Mouse (Mus musculus) embryonic facial prominence, embryonic 13.5 days (tissue): ENCODE measurements around the gene Wfdc11. TPM values are rescaled to one million over a fixed set of nuclear protein-coding genes. Genes with fewer than 3 reads are reported as not detected.

Source experiments
- ATAC-seq: fragments of 200-750 bp; cut with Nextera tagmentation; 2 replicates; pipeline ENCODE4 v1.8.0; 2017; ENCODE audit warnings: low read depth; ENCODE audit not compliant: insufficient number of reproducible peaks, insufficient read depth, low FRiP score, low TSS enrichment
- H3K27ac ChIP-seq: fragments of 300-500 bp; sonication (generic); 2 replicates; pipeline ENCODE4 v1.5.1; 2015; ENCODE audit warnings: moderate library complexity, mild to moderate bottlenecking, inconsistent platforms
- H3K27me3 ChIP-seq: fragments of 300-500 bp; sonication (generic); 2 replicates; pipeline ENCODE4 v1.6.1; 2015; ENCODE audit warnings: mild to moderate bottlenecking, inconsistent platforms
- H3K36me3 ChIP-seq: fragments of 300-500 bp; sonication (generic); 2 replicates; pipeline ENCODE4 v1.6.1; 2015; ENCODE audit warnings: mild to moderate bottlenecking, inconsistent platforms
- H3K4me1 ChIP-seq: fragments of 300-500 bp; sonication (generic); 2 replicates; pipeline ENCODE4 v1.6.1; 2015; ENCODE audit warnings: inconsistent platforms
- H3K4me2 ChIP-seq: fragments of 300-500 bp; sonication (generic); 2 replicates; pipeline ENCODE4 v1.6.1; 2015; ENCODE audit warnings: moderate library complexity, mild to moderate bottlenecking, inconsistent platforms
- H3K4me3 ChIP-seq: fragments of 300-500 bp; sonication (generic); 2 replicates; pipeline ENCODE4 v1.5.1; 2015; ENCODE audit warnings: mild to moderate bottlenecking, inconsistent platforms
- H3K9ac ChIP-seq: fragments of 300-500 bp; sonication (generic); 2 replicates; pipeline ENCODE4 v1.6.1; 2015; ENCODE audit warnings: mild to moderate bottlenecking, inconsistent platforms
- H3K9me3 ChIP-seq: fragments of 300-500 bp; sonication (generic); 2 replicates; pipeline ENCODE4 v1.6.1; 2016; ENCODE audit warnings: inconsistent platforms
- WGBS: fragments of 180-500 bp; shearing (Covaris S2); methylation state at CpG from one replicate; pipeline ENCODE4 v1.1.7; 2015; ENCODE audit warnings: mixed read lengths; 5-methylcytosine and 5-hydroxymethylcytosine counted together
- polyA plus RNA-seq: library from polyadenylated mRNA; unstranded; fragments of >200 nt; fragmentation: Nextera tagmentation; extraction: Ambion mirVana; gene quantifications from 2 replicates; pipeline ENCODE4 v1.2.1, GENCODE M21; 2015

Gene Wfdc11
- polyA plus RNA-seq, 1 experiment from 2014 or later: not detected

DNA sequence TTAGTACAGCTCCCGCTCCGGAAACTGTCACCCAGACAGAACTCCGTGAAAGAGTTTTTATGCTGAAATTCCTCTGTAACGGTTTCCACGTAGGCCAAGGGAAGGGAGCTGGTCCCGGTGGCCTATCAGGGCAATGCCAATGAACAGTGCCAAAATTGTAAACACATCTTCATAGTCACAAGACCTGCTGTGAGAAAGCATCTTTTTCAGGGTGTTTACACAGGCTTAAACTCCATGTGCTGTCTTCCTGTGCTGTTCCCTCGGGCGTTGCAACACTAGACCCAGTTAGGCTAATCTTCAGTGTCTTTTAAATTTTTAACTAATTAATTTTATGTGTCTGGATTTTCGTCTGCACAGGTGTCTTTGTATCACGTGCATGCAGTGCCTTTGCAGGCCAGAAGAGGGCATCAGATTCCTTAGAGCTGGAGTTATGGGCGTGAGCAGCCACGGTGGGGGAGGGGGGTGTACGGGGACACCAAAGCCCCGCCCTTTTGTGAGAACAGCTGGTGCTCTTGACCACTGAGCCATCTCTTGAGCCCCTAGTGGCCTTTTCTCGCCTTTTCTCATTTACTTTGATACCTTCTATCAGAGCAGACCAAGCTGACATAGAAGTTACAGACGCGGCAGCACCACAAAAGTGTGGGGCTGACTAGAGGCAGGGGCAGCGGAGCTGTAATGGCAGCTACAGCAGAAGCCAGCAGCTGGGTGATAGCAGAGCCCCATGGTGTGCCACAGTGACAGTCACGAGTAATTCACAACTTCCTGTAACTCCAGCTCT is 5.2 kb upstream of the Wfdc11 start:
- Histone ChIP-seq H3K9ac (0 out of 2 replicates have a peak overlapping the region, but pooled peaks have one; percentile 32), H3K27ac (no peak overlapping the region), H3K4me2 (peak overlapping the region; percentile 58), H3K27me3 (no peaks in the 10 kb centered on the region), H3K9me3 (no peaks in the 10 kb centered on the region), H3K36me3 (no peaks in the 10 kb centered on the region), H3K4me3 (peak overlapping the region; percentile 39), H3K4me1 (0 out of 2 replicates have a peak, but pooled peaks cover 8% of the 10 kb centered on the region)
- no peak for ATAC-seq
- 21% methylated on average over 19 of the region's 19 CpGs for WGBS

DNA sequence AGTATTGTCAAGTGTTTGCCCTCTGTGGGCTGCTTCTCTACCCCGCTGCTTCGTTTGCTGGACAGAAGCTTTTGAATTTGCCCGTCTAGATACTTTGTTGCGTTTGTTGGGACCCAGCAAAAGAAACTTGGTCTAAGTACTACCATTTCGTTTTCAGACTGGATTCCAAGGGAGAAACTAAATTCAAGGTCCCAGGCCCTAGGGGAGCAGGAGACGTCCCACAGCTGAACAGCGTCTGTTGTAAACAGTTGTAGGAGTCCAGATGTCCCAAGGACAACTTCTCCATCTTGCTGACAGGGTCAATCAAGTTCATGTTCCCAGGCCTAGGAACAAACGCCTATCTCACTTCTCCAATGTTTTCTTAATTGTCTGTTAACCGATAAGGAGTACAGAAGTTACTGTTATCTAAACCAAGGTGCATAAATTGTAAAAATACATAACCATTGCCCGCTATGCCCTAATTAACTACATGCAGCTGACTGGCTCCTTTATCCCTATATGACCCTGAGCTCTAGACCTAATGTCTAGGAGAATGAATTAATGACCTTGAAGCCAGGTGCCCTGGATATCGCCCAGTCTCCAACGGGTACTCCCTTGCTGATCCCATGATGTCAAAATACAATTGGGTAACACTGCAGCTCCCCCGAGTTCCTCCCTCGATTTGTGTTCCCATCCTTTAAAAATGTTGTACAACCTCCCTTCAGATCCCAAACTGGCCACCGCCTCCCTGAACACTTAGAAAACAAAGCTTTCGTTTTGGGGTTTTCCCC is 3.2 kb upstream of the Wfdc11 start:
- WGBS: 82% methylated on average over 16 of the region's 16 CpGs
- no peak for ATAC-seq
- Histone ChIP-seq H3K27ac (no peak overlapping the region), H3K9me3 (no peaks in the 10 kb centered on the region), H3K4me1 (0 out of 2 replicates have a peak, but pooled peaks cover 8% of the 10 kb centered on the region), H3K4me3 (no peak overlapping the region), H3K27me3 (no peaks in the 10 kb centered on the region), H3K36me3 (no peaks in the 10 kb centered on the region), H3K4me2 (no peak overlapping the region), H3K9ac (no peak overlapping the region)

DNA sequence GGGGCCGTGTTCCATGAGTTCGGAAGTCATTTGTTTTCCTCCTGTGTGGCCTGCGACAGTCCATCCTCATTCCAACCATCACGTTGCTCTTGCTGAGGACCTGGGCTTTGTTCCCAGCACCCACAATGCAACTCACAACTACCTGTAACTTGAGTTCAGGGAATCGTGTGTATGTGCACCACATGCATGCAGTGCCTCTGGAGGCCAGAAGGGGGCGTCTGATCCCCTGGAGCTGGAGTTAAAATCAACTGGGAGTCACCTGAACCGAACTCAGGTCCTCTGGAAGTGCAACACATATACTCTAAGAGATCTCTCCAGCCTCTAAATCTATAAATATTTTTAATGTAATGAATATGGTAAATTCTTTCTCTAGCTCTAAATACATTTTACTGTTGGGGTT is 2.2 kb upstream of the Wfdc11 start:
- no peak overlapping the region for H3K27ac ChIP-seq

DNA sequence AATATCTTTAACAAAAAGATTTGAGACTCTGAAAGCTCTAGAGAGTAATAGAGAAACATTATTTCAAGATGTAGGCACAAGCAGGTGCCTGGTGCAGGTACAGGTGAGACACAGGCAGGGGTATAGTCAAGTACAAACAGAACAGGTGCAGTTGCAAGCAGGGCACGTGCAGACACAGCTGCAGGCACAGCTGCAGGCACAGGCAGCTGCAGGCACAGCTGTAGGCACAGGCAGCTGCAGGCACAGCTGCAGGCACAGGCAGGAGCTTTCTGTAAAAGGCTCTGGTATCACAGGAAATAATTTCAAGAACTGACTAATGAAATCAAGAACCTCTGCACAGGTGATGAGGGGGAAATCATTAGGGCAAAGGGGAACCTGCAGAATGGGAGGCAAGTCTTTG is 2.9 kb downstream of the Wfdc11 start:
- 13% methylated on average over 1 of the region's 1 CpGs for WGBS

More for the DNA sequence above, 2.2 kb upstream of the Wfdc11 start:
- 0 out of 2 replicates have a peak, but pooled peaks cover 8% of the 10 kb centered on the region for H3K4me1 ChIP-seq
- H3K27me3 ChIP-seq: no peaks in the 10 kb centered on the region
- H3K4me3 ChIP-seq: no peak overlapping the region
- no peak for ATAC-seq
- WGBS: 78% methylated on average over 7 of the region's 7 CpGs
- H3K9ac ChIP-seq: no peak overlapping the region
- H3K4me2 ChIP-seq: no peak overlapping the region
- no peaks in the 10 kb centered on the region for H3K9me3 ChIP-seq
- H3K36me3 ChIP-seq: no peaks in the 10 kb centered on the region

DNA sequence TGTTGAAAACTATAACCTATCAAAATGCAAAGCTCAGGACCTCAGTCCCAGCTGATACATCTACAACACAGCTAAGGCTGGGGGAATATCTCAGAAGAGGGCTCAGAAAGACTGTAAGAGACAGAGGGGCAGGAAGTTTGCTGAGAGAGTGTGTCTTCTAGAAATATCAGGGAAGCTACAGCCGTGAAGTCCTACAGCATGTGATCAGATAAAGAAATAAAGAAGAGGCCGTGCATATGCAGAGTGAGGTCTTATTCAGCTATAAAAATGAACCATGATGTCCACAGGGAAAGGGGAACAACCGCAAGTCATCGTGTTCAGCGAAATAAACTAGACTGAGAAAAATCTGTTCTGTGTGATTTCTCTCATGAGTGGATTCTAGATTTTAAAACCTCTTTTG is 3.6 kb downstream of the Wfdc11 start:
- Histone ChIP-seq H3K36me3 (no peaks in the 10 kb centered on the region), H3K4me1 (no peaks in the 10 kb centered on the region), H3K27me3 (no peaks in the 10 kb centered on the region), H3K4me3 (no peak overlapping the region), H3K9ac (no peak overlapping the region), H3K4me2 (no peak overlapping the region), H3K9me3 (no peaks in the 10 kb centered on the region), H3K27ac (no peak overlapping the region)
- ATAC-seq: no peak
- WGBS: 82% methylated on average over 5 of the region's 5 CpGs

More for the DNA sequence above, 2.9 kb downstream of the Wfdc11 start:
- Histone ChIP-seq H3K4me3 (no peak overlapping the region), H3K27ac (no peak overlapping the region), H3K4me1 (no peaks in the 10 kb centered on the region), H3K27me3 (no peaks in the 10 kb centered on the region), H3K9ac (no peak overlapping the region), H3K36me3 (no peaks in the 10 kb centered on the region), H3K4me2 (no peak overlapping the region), H3K9me3 (no peaks in the 10 kb centered on the region)
- ATAC-seq: no peak

DNA sequence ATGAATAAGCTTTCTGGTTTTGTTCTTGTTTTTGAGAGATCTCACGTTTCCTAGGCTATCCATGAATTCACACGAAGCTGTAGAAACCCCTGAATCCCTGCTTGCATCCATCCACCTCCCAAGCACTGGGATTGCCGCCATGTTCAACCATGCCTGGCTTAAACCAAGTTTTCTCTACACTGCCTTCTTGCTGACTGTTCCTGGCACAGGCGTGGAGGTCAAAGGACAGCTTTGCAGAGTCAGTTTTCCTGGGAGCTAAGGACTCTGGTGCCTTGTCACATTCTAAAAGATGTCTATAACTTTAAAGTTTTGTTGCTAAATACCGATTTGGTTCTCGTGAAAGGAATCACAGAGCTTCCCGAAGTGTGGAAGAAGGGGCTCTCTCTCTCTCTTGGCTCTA is 9.0 kb downstream of the Wfdc11 start:
- Histone ChIP-seq H3K36me3 (no peaks in the 10 kb centered on the region), H3K4me1 (no peaks in the 10 kb centered on the region), H3K27me3 (no peaks in the 10 kb centered on the region), H3K4me2 (no peak overlapping the region), H3K4me3 (no peak overlapping the region), H3K9me3 (no peaks in the 10 kb centered on the region), H3K9ac (no peak overlapping the region), H3K27ac (no peak overlapping the region)
- no peak for ATAC-seq
- 83% methylated on average over 7 of the region's 7 CpGs for WGBS

DNA sequence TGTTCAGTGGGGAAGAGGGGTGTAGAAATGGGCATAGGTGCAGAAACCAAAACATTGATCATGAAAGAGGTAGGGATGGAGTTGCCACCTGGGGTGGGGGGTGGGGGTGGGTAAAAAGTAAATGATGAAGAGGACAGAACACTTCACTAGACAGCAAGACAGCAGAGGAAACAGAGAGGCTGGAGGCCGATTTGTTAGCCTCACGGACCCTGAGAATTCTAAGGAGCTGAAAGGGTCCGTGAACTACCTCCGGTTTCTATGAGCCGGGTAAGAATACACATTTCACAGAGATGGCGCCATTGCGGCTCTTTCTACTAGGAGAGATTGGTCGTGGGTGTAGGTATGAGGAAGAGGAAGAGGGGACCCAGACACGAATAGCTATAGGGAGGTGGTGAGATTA is 17.4 kb downstream of the Wfdc11 start, which contains the start of gene Wfdc9:
Gene Wfdc9, minus strand, starts transcription at position 101 of the 400 bp plus-strand sequence.
- Histone ChIP-seq H3K4me2 (no peak within 1 kb of the TSS), H3K27ac (no peak within 1 kb of the TSS), H3K4me3 (no peak within 1 kb of the TSS), H3K4me1 (no peaks in the 10 kb centered on the region; the same call in 1 of the 2 replicates), H3K9ac (no peak within 1 kb of the TSS), H3K27me3 (peaks cover 7% of the 10 kb centered on the region), H3K9me3 (no peaks in the 10 kb centered on the region), H3K36me3 (no peaks in the 10 kb centered on the region)
- no peak for ATAC-seq
- WGBS: 83% methylated on average over 9 of the region's 9 CpGs

DNA sequence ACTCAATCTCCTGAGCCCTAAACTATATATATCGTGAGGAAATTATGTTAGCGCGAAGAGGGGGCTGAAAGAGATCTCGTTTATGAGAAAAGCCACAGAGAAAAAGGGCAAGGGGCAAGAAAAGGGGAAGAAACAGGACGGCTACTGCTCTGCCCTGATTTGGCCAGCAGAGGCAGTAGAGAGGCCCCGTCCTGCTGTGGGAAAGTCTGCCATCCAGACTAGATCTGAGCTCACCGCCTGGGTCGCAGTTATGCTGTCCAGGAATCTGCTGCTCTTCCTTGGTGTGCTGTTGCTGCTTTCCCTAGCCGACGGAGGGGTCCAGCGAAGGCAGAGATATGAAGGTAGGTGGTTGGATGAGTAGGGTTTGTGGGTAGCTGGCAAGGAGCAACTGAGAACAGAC is 18.0 kb downstream of the Wfdc11 start, which contains the start of gene Wfdc10:
Gene Wfdc10, plus strand, starts transcription at position 189 of the 400 bp plus-strand sequence.
- H3K4me1 ChIP-seq: no peaks in the 10 kb centered on the region; the same call in 1 of the 2 replicates
- no peak for ATAC-seq
- WGBS: 11% methylated on average over 11 of the region's 11 CpGs

DNA sequence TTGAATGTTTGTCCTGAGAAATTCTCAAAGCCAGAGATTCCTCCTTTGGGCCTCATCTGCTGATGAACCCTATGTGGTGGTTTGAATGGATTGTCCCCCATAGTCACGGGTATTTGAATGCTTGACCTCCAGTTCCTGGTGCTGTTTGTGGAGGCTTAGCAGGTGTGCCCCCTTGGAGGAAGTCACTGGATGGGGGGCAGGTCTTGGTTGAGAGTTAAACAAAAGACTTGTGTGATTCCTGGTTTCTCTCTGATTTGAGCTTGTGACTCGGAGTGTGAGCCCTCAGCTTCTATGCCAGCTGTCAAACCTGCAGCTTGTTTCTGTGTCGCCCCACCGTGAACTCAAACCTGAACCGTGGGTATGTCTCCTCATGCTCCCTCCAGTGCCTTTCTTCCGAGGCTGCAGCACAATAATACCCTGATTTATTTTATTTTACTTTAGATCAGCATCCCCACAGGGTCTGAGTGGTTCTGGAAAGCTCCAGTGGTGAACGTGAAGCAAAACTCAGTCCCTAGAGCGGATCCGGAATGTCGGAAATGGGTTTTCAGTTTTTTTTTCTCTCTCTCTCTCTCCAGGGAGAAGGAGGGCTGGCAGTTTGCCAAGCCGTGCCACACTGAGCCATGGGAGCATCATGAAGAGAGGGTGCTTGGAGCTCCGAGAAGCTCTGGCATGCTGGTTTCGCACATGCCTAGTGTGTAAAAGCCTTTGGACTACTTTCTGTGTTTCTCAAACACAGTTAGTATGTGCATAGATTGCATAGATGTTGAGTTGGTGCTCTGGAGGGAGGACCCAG is 31.8 kb downstream of the Wfdc11 start:
- no peak for ATAC-seq
- Histone ChIP-seq H3K9ac (no peak overlapping the region), H3K9me3 (no peaks in the 10 kb centered on the region), H3K4me3 (no peak overlapping the region), H3K27me3 (no peaks in the 10 kb centered on the region), H3K36me3 (no peaks in the 10 kb centered on the region), H3K4me2 (no peak overlapping the region), H3K4me1 (no peaks in the 10 kb centered on the region), H3K27ac (no peak overlapping the region)
- 78% methylated on average over 13 of the region's 13 CpGs for WGBS

More for the DNA sequence above, 18.0 kb downstream of the Wfdc11 start, which contains the start of gene Wfdc10:
- Histone ChIP-seq H3K4me3 (no peak within 1 kb of the TSS), H3K36me3 (no peaks in the 10 kb centered on the region), H3K4me2 (no peak within 1 kb of the TSS), H3K27me3 (peaks cover 7% of the 10 kb centered on the region), H3K27ac (no peak within 1 kb of the TSS), H3K9ac (no peak within 1 kb of the TSS), H3K9me3 (no peaks in the 10 kb centered on the region)

DNA sequence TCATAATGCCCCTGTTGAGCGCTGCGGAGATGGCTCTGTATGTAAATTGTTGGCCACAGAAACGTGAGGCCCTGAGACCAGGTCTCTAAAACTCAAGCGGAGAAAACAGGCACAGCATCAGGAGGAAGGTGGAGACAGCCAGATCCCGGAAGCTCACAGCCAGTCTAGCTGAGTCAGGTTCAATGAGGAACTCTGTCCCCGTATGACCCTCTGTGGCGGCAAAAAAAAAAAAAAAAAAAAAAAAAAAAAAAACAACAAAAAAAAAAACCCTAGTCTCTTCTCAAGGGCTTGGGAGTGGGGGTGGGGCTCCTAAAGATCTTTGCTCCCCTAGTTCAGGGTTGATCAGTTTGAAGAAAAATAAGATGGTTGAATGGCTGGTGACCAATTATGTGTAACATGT is 32.8 kb downstream of the Wfdc11 start:
- no peak overlapping the region for H3K27ac ChIP-seq
- WGBS: 71% methylated on average over 7 of the region's 7 CpGs
- H3K4me1 ChIP-seq: no peaks in the 10 kb centered on the region
- H3K9me3 ChIP-seq: no peaks in the 10 kb centered on the region
- no peak overlapping the region for H3K4me2 ChIP-seq
- no peak overlapping the region for H3K4me3 ChIP-seq
- H3K27me3 ChIP-seq: no peaks in the 10 kb centered on the region
- H3K9ac ChIP-seq: no peak overlapping the region
- no peaks in the 10 kb centered on the region for H3K36me3 ChIP-seq
- no peak for ATAC-seq

DNA sequence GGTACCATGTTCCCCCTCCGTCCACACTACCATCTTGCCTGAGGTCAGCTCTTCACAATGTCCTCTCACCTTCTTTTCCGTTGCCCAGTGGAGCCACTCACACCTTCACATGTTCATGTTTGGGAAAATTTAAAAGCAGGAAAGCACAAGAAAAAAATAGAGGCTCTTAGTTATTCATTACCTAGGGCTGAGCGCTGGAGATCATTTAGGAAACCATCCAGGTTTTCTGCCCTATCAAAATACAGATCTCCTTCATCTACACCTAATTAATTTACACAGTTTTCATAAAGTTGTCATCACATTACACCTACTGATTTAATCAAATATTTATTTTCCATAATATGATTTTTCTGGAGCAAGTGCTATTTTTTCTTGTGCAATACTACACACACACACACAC is 35.2 kb downstream of the Wfdc11 start, which contains the start of gene Wfdc16:
Gene Wfdc16, minus strand, starts transcription at position 101 of the 400 bp plus-strand sequence.
- H3K27me3 ChIP-seq: no peaks in the 10 kb centered on the region
- H3K9ac ChIP-seq: no peak within 1 kb of the TSS
- H3K9me3 ChIP-seq: no peaks in the 10 kb centered on the region
- no peak for ATAC-seq
- H3K4me1 ChIP-seq: no peaks in the 10 kb centered on the region
- H3K36me3 ChIP-seq: no peaks in the 10 kb centered on the region
- H3K27ac ChIP-seq: no peak within 1 kb of the TSS
- WGBS: 83% methylated on average over 3 of the region's 3 CpGs
- no peak within 1 kb of the TSS for H3K4me3 ChIP-seq
- no peak within 1 kb of the TSS for H3K4me2 ChIP-seq
